12 mouse cellular contexts compared by ENCODE assay signal in the genomic region with DNA sequence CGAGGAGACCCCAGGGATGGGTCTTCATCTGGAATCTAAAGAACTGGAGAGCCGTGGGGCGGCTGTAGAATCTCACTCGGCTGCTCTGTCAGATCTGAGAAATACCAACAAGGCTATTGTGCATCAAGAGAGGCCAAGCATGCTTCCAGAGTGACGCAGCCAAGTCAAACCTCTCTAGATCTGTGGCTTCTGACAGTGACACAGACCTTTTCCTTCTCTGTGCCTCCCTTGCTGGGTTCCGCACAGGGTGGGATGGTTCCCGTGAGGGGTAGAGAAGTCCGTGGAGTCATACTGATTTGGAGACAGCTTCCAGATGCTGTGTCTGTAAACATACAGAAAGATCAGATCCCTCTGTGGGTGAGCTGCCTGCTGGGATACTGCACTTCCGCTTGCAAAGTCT.
DNase-seq lines count a peak whose midpoint lies in the region; ATAC-seq lines count a peak whose summit lies in the region.
"Had no signal": no experiment of that assay in that cellular context is flagged by ENCODE, and none has a peak within 500 bp of the region (broad histone marks: within the 10 kb centered on the region; RNA-seq: fewer than 3 reads in every experiment).

No protein-coding gene starts in this region.

- 14% methylated on average over 9 of the region's 9 CpGs for WGBS in heart, embryonic 11.5 days (ENCODE audit: insufficient replicate concordance)
- WGBS in embryonic facial prominence, embryonic 15.5 days: 37% methylated on average over 9 of the region's 9 CpGs

- H3K4me3 ChIP-seq in heart, embryonic 11.5 days (ENCODE audit: low read depth, low read length): no peak overlapping the region
- no peak overlapping the region for H3K4me3 ChIP-seq in embryonic facial prominence, embryonic 15.5 days (replicated peaks)
- H3K4me3 ChIP-seq: erythroblast, embryonic 14.5 days; liver, embryonic 13.5 days had no signal

- H3K4me2 ChIP-seq in heart, embryonic 11.5 days: peak overlapping the region; percentile 42
- no peak overlapping the region for H3K4me2 ChIP-seq in embryonic facial prominence, embryonic 15.5 days (replicated peaks)
- H3K4me2 ChIP-seq: liver, embryonic 13.5 days had no signal

- no peak for DNase-seq in heart, adult 18-20 months
- DNase-seq in kidney, postnatal 4 days: peak; percentile 32 to 52
- DNase-seq in kidney, postnatal 36 days: no peak
- DNase-seq in mesoderm, embryonic 11.5 days (ENCODE audit: low read depth, low spot score): peak; percentile 12
- no peak for DNase-seq in right cerebral cortex, postnatal 36 days (ENCODE audit: low spot score in 2 of 2)
- DNase-seq: cerebellum, adult 8-10 months; liver, embryonic 13.5 days had no signal

- H3K4me1 ChIP-seq in heart, embryonic 11.5 days (ENCODE audit: control insufficient read depth, insufficient read depth, low read length): peaks cover 26% of the 10 kb centered on the region
- peaks cover 18% of the 10 kb centered on the region for H3K4me1 ChIP-seq in embryonic facial prominence, embryonic 15.5 days

- no peaks in the 10 kb centered on the region for H3K27me3 ChIP-seq in heart, embryonic 11.5 days (ENCODE audit: control insufficient read depth, insufficient read depth, low read length)
- H3K27me3 ChIP-seq in embryonic facial prominence, embryonic 15.5 days: no peaks in the 10 kb centered on the region
- H3K27me3 ChIP-seq: liver, embryonic 13.5 days; Patski had no signal

- no peaks in the 10 kb centered on the region for H3K36me3 ChIP-seq in heart, embryonic 11.5 days (ENCODE audit: control insufficient read depth, insufficient read depth, low read length)
- H3K36me3 ChIP-seq in embryonic facial prominence, embryonic 15.5 days: no peaks in the 10 kb centered on the region
- H3K36me3 ChIP-seq: liver, embryonic 13.5 days had no signal

- H3K9me3 ChIP-seq in heart, embryonic 11.5 days (replicated peaks; ENCODE audit: control insufficient read depth, low read length): no peaks in the 10 kb centered on the region
- H3K9me3 ChIP-seq in embryonic facial prominence, embryonic 15.5 days (replicated peaks): no peaks in the 10 kb centered on the region
- H3K9me3 ChIP-seq: liver, embryonic 13.5 days had no signal

- peak overlapping the region; percentile 82 for H3K27ac ChIP-seq in heart, embryonic 11.5 days (ENCODE audit: low read depth, low read length)
- H3K27ac ChIP-seq in embryonic facial prominence, embryonic 15.5 days (replicated peaks): peak overlapping the region; percentile 55; the same call in 1 of the 2 replicates
- H3K27ac ChIP-seq: liver, embryonic 13.5 days had no signal

- H3K9ac ChIP-seq in heart, embryonic 11.5 days (ENCODE audit: low read depth, low read length): peak overlapping the region; percentile 4; the same call in 1 of the 2 replicates
- no peak overlapping the region for H3K9ac ChIP-seq in embryonic facial prominence, embryonic 15.5 days
- H3K9ac ChIP-seq: liver, embryonic 13.5 days had no signal

- no peak; the same call in 1 of the 2 replicates for ATAC-seq in heart, embryonic 11.5 days (replicated peaks; ENCODE audit: insufficient number of reproducible peaks, low FRiP score, low TSS enrichment)
- ATAC-seq in embryonic facial prominence, embryonic 15.5 days (ENCODE audit: insufficient number of reproducible peaks, low FRiP score, low TSS enrichment, low read depth): no peak
- ATAC-seq in activated CD4-positive, CD25-positive, alpha-beta regulatory T cell, adult 4 months: no peak
- ATAC-seq: Patski had no signal

Comparison
In these comparisons a context has a peak if more than half of its experiments do, and no peak if none do; other contexts are left out.
1. DNase-seq: peak in kidney, postnatal 4 days (2 of 2) and mesoderm, embryonic 11.5 days (single experiment); none in heart, adult 18-20 months (0 of 2), kidney, postnatal 36 days (0 of 2) and right cerebral cortex, postnatal 36 days (0 of 2).